Mouse (Mus musculus) neural tube, embryonic 10.5 days (tissue): ENCODE results near the gene Nanog.
"Not testable (repeated sequence)": the region's sequence is repeated elsewhere in the genome, so short reads cannot be mapped to it uniquely, and the experiment has no call there.

Experiments used
- DNase-seq: peaks from one replicate; pipeline ENCODE4 v3.0.0-alpha.2; 2017; ENCODE audit warnings: low spot score; ENCODE audit errors: extremely low spot score

Gene Nanog

GRCm38 (mm10) chr6:122702480-122703124 lies 4.7 kb upstream of the Nanog start:
- DNase-seq, result peak; percentile 30

- no peak for DNase-seq
Measured at GRCm38 (mm10) chr6:122703251-122703650, 4.0 kb upstream of the Nanog start.

DNA sequence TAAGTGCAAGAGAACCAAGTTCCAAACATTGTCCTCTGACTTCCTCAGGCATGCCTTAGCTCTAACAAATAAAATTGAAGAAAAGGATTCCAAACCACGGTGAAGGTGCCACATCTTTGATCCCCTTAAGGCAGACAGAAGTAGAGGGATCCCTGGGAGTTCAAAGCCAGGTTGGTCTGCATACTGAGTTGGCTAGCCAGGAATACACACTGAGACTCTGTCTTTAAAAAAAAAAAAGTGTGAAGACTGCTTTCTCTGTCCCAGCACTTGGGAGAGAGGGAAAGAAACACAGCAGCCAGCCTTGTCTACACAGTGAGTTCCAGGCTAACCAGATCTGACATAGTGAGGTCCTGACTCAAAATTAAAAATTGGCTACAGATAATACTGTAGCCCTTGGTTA lies 3.6 kb upstream of the Nanog start:
- DNase-seq, result no peak

DNA sequence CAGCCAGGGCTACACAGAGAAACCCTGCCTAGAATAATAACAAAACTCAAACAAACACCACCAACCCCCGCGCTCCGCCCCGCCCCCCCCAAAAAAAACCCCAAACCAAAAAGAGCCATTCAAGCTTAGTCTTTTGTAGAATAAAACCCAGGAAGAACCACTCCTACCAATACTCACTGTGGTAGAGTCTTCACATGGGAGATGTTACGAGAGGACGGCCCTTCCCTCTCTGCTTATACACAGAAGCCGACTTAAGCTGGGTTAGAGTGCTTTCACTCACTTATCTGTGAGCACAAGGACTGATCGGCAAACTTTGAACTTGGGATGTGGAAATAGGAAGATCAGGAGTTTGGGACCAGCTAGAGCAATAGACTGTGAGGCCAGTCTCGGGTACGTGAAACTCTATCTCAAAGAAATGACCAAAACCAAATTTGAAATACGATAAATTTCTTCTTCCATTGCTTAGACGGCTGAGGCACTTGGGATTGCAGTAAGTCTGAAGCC lies 900 bp upstream of the Nanog start:
- DNase-seq, result no peak

DNA sequence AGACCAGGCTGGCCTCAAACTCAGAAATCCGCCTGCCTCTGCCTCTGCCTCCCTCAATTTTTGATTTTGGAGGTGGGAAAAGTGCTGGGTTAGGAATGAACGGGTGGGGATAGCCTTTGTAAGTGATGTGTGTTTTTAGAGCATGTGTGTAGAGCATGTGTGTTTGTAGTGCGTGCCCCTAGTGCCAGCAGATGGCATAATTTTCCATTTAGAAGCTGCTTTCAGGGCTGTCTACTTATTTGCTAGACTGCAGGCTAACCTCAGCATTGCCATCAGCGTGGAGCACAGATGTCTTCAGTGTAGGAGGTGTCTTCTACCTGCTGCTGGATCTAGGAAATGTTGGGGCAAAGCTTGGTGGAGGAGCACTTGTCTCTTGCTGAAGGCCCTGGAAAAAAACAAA lies 1.5 kb downstream of the Nanog start:
- no peak for DNase-seq

DNA sequence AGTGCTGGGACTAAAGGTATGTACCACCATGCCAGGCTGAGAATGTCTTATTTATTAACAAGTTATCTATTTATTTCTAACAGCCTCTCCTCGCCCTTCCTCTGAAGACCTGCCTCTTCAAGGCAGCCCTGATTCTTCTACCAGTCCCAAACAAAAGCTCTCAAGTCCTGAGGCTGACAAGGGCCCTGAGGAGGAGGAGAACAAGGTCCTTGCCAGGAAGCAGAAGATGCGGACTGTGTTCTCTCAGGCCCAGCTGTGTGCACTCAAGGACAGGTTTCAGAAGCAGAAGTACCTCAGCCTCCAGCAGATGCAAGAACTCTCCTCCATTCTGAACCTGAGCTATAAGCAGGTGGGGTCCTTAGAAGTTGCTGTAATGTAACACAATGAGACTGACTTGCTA lies 4.2 kb downstream of the Nanog start:
- no peak for DNase-seq

DNA sequence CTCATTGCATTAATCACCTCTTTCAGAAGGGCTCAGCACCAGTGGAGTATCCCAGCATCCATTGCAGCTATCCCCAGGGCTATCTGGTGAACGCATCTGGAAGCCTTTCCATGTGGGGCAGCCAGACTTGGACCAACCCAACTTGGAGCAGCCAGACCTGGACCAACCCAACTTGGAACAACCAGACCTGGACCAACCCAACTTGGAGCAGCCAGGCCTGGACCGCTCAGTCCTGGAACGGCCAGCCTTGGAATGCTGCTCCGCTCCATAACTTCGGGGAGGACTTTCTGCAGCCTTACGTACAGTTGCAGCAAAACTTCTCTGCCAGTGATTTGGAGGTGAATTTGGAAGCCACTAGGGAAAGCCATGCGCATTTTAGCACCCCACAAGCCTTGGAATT lies 5.8 kb downstream of the Nanog start:
- DNase-seq, result not testable (repeated sequence)

DNA sequence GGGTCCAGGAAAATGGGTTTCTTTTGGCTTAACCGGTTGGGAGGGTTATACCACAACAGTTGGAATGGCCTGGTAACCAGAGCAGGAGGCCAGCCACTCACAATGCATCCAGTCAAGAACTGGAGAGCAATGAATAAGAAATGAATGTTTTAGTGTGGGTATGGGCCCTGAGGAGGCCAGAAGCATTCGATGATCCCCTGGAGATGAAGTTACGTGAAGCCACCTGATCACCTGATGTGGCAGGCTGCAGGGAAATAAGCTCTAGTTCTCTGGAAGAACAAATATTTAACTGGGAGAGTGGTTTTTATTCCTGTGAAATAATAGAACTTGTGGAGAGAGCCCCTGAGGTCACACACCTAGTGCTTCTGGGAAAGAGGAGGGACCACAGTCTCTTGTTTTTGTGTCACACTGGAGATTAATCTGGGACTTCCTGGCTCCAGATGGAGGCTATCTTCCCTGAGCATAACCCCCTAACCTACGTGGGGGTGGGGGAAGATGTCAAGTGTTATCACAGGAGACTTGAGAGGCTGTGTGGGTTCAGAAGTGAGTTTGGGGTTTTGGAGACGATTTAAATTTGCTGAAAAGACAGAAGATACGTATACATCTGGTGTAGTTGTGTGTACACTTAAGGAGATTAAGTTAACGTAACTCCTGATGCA lies 7.5 kb downstream of the Nanog start:
- DNase-seq, result no peak

DNA sequence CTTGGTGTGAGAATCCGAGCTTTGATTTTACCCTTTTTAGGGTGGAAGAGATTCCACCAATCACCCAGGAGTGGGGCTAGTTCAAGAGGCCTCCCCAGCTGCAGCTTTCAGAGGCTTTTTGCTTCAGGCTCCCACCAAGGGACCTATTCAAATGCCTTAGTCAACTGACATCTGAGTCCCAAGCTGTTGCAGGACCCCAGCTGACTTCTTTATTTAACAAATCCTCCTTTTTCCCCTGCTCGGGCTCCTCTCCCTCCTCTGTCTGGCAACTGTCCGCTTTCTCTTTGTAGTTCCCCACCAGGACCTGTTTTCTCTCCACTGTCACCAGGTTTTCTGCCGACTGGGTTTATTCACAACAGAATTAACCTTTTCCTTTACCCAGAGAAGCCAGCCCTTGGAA lies 8.6 kb downstream of the Nanog start:
- no peak for DNase-seq

- not testable (repeated sequence) for DNase-seq
Measured at GRCm38 (mm10) chr6:122718224-122718623, 10.9 kb downstream of the Nanog start.

DNA sequence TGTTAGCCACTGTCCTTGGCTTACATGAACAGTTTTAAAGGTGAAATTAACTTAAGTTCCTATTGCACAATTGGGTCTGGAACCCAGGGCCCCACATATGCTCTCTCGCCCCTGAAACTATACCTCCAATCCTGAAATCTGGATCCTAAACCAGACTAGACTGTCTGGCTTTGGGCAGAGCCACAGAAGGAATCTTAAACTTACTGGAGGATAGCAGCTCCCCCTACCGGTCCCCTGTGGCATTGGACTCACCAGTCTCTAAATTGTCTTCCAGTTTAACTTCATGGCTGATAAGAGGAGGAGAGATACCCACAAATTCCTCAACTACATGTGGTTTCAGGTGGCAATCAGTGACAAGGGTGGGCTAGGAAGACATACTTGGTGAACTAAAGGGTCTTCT lies 12.7 kb downstream of the Nanog start:
- peak; percentile 46 for DNase-seq

DNA sequence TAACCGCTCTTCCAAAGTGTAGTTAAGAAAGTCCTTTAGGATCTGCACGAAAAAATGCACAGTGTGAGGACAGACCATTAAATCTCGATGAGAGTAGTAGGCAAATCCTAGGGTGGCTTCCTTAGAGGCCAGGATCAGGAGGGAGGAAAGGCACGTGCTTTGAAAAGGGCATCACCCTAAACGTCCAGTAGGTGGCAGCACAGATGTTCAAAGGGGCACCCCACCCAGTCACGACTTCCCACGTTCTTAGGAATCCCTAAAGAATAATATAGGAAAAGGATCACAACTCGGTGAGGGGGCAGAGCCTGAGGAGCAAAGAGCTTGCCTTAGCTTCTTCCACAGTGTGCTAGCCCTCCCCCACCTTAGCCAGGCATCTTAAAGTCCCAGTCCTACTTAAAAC lies 32.7 kb downstream of the Nanog start:
- peak; percentile 69 for DNase-seq

DNA sequence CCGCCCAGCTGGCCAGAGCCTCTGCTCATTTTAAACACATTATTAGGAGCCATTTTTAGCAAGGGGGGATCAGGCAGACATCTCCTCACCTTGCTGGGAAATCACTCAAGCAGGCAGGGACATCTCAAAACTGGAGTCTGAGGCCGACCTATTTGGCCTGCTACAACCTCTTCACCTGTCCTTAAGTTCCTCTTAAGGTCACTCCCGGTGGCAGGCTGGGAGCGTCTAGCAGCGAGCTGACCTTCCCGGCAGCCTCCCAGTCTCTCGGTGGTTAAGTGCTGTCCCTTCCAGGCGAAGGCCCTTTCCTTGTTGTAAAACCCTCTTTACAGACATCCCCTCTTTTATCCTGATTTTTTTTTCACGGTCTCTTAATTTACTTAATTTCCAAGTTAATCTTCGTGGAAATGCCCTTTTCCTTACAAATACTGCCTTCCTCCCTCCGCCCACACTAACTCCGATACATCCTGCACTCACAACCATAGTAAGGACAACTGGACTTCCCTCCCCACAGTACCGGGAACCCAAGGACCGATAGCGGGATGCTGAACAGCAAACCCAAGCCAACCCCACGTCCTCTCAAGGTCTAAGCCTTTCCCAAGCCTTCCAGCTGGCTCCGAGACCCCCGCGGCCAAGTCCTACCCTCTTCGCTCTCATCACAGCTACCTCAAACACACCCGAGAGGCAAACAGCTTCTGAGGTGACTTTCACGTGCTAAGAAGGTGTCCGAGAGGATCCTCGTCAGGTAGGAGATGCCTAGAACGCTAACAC lies 34.4 kb downstream of the Nanog start:
- peak; percentile 18 for DNase-seq

DNA sequence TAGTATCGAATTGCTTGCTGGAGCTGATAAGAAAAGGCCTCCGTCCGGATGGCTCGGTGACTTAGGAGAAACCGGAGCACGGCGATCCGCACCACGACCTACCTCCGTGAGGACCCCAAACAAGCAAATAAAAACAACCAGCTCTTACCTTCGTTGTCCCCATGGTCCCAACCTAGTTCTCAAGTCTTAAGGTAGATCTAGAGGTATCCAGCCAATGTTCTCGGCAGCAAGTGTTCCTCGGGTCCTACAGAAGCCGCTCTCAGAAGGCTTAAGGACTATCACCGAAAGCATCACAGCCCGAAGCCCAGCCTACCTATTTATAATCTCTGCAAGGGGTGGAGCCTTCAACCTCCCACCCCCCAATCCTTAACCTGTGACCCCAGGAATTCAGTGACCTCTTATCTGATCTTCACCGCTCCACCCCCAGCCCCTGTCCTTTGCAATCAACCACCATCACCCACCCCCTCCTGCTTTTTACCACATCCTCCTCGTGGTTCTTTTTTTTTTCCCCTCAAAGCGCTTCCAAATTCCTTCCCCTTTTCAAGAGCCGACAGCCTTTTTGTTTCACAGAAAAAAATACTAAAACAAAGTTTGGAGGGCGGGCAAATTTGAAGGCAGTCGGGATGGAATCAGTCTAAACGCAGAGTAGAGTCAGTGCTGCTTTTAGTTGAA lies 35.1 kb downstream of the Nanog start:
- DNase-seq, result peak; percentile 58

DNA sequence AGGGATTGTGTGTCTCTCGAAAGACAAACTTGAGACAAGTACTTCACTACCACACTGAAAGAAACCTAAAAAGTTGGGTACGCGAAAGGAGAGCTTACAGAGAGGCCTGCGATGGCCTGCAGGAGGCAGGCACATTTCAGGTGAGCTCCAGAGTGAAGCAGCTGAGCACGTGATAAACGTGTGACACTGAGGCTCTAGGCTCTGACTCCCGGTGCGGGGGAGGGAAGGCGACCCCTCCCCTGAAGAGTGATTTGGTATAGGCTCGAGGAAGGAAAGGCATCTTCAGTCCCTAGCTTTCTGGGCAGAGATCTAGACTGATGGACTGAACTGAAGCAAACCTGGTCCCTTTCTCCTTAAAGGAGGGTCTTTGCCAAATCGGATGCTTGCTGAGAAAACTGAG lies 36.1 kb downstream of the Nanog start:
- DNase-seq, result peak; percentile 24

DNA sequence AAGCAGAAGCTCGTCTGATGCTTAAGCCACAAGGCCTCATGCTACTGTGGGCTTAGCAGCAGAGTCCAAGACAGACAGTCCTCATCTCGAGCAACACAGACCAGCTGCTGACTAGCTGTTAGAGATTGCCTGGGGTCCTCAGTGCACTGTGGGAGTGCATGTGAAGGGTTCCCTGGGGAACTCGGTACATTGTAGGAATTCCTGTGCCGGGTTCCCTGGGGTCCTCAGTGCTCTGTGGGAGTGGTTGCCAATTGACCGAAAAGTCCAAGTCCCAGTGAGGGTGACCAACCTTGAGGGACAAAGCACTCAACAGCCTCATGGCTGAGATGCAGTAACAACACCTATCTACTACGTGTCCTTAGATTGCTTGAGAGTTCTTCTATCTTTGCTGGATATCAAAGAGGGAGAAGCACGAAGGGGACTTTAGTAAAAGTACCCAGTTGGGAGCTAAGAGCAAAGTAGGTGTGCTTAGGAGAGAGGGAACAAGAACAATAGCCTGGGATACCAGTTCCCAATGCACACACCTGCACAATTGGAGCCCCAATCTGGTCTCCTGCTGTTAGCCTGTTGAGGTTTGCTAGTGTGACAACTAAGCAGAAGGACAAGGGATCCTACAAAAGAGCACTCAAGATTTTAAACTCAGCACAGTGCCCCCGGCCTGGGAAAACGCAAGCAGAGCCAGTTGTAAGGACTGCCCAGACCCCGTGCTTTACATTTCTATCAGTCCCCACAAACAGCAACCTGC lies 37.4 kb downstream of the Nanog start:
- no peak for DNase-seq

DNA sequence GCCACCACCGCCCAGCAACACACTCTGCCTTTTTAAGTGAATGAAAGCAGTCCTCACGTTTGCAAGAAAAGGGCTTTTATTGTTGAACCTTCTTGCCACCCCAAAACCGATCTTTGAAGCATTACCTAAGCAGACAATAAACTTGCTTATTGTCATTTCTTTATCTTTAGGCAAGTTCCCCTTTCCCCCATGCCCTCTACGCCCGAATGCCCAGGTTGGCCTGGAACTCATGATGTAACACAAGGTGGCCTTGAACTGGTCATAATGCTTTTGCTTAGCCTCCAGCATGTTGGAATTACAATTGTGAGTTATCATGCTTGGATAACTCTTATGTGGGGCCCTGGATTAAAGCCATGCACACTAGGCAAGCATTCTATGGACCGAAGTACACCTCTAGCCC lies 43.3 kb downstream of the Nanog start:
- no peak for DNase-seq

GRCm38 (mm10) chr6:122755913-122756312 lies 48.6 kb downstream of the Nanog start:
- no peak for DNase-seq

DNA sequence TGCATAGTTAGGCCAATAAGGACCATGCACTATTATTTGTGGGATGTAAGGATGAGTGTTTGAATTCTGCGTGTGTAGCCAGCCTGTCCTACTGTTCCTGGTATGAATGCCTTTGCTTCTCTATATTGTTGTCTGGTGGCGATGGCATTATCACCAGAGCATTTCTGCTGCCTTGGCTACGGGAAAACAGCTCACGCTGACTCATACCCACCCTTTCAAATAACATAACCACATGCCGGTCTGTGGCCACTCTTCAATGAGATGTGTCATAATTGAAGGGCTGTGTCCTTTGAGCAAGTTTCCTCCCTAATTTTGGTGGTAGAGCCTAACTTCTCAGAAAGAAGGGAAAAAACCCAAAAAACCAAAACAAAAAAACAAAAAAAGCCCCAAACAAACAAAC lies 51.4 kb downstream of the Nanog start:
- DNase-seq, result no peak

DNA sequence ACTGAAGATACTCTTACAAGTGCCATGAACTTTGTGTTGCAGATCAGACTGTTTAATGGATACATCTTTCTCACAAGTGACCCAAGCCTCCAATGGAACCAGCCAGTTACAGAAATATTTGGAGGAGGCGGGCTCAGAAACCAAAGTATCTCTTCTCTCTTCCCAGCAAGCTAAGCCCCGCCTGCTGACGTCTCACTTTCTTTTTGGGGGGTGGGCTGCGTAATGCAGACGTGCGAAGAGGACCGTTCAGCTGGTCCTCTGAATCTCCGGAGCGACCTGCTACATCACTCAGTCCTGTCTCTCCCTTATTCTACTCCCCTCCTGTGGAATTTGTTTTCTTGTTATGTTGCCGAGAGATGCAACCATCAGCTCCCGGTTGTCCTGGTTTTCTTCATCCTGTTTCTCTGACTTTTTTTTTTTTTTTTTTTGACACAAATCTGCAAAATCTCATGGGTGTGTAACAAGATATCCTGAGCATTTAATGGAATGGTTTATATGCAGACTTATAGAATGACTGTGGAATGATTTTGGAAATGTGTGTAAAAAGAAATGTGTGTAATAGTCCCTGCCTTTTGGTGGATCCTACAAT lies 53.8 kb downstream of the Nanog start:
- DNase-seq, result peak; percentile 72

- DNase-seq, result no peak
Measured at GRCm38 (mm10) chr6:122761901-122762300, 54.6 kb downstream of the Nanog start.
